Mouse (Mus musculus): ENCODE data around the gene Syvn1. TPM values are rescaled to one million over a fixed set of nuclear protein-coding genes. Genes with fewer than 3 reads are reported as not detected.

Syvn1 gene
- polyA plus RNA-seq, 1 experiment, result 24.3 TPM

DNA sequence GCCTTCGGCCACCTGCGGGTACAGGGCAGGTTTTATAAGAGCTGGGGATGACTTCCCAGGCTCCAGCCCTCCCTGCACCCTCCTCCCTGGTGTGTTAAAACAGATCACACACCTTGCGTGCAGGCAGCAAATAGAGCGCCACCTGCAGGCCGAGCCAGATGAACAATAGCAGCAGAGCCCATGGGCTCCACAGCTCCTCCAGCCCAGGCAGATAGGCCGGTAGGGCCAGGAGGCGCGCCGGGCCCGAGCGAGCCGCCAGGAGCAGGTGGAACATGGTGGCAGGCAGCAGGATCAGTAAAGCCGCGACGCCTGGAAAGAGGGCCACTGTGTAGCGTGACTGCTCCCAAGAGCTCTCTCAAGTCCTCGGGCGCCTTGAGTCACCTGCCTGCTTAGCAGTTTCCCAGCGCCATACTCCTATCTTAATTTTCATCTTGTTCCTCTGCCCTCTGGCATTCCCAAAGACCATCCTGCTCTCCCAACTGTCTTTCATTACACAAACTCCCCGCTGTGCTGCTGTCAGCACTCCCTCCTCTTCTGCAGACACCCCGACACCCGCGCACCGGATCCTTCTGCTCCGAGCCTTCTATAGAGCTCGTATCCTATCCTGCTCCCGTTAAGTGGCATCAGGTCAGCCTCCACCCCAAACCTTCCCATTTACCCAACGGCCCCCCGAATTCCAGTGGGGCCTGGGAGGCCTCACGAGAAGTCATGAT, 20.8 kb downstream of the Syvn1 start:
- no peak for TF ChIP-seq MAX (IDR thresholded peaks at IDR 0.05; ENCODE audit: low read depth)
- TF ChIP-seq POLR2AphosphoS2 (IDR thresholded peaks at IDR 0.05; ENCODE audit: insufficient read length, low read depth), result peak; percentile 83
- TF ChIP-seq E2F4 (IDR thresholded peaks at IDR 0.05; ENCODE audit: insufficient read depth), result no peak
- no peak for TF ChIP-seq CEBPB (IDR thresholded peaks at IDR 0.05; ENCODE audit: insufficient read depth, poor library complexity, severe bottlenecking)
- no peak for TF ChIP-seq MYOG (IDR thresholded peaks at IDR 0.05; ENCODE audit: control insufficient read depth in 1 of 3, insufficient read depth in 1 of 3, insufficient read length in 2 of 3, low read depth in 2 of 3)
- H3K36me3 ChIP-seq (ENCODE audit: control insufficient read depth, insufficient read depth), result no peaks in the 10 kb centered on the region
- peaks cover 18% of the 10 kb centered on the region for H3K79me2 ChIP-seq (ENCODE audit: control insufficient read depth, insufficient read depth)
- H3K27me3 ChIP-seq (ENCODE audit: control insufficient read depth, insufficient read depth, insufficient read length), result no peaks in the 10 kb centered on the region
- H3K4me2 ChIP-seq (ENCODE audit: low read depth), result peak overlapping the region; percentile 99
- H3ac ChIP-seq (ENCODE audit: control insufficient read depth, insufficient read length), result peak overlapping the region; percentile 17
- peak overlapping the region; percentile 41 for H3K4me3 ChIP-seq

DNA sequence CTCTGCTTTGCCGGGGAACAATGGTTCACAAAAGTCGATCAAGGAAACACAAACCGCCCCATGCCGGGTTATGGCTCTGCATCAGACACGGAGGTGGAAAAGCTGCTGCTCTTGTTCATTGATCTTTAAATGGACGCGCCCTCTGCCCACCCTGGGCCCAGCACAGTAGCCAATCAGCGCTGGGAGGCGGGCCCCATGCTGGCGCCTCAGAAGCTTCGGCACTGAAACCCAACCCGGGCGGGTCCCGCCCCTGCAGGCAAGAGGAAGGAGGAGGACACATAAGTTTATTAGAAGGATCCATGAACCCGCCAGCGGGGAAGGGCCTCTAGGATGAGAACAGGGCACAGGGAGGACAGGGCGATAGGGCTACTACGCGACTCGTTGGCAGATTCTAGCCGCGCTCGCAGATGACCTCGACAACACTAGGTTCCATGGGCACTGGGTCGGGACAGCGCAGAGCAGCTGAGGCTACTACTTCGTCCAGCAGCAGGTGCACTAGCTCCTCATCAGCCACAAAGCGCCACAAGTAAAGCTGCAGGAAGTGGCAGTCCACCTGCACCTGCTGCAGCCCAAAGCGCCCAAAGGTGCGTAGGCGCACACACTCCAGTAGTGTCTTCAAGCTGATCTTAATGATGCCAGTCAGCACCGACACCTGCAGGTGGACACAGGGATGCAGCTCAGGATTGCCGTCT, 21.5 kb downstream of the Syvn1 start, which contains the start of gene Tm7sf2:
Gene Tm7sf2 (minus strand): TSS at position 650 of the 692 bp plus-strand sequence.
- no peaks in the 10 kb centered on the region for H3K27me3 ChIP-seq (ENCODE audit: control insufficient read depth, insufficient read depth, insufficient read length)
- H3K4me2 ChIP-seq (ENCODE audit: low read depth), result peak within 1 kb of the TSS; percentile 99
- H3K36me3 ChIP-seq (ENCODE audit: control insufficient read depth, insufficient read depth), result no peaks in the 10 kb centered on the region
- TF ChIP-seq POLR2A (IDR thresholded peaks at IDR 0.05; ENCODE audit: insufficient read length, low read depth) (no peak), TCF12 (IDR thresholded peaks at IDR 0.05; ENCODE audit: insufficient read depth, poor library complexity, severe bottlenecking) (no peak), POLR2AphosphoS2 (IDR thresholded peaks at IDR 0.05; ENCODE audit: insufficient read length, low read depth) (peak; percentile 16), SRF (IDR thresholded peaks at IDR 0.05; ENCODE audit: control insufficient read depth, insufficient read length, low read depth) (no peak), REST (IDR thresholded peaks at IDR 0.05; ENCODE audit: insufficient read depth, insufficient read length) (no peak), TCF3 (IDR thresholded peaks at IDR 0.05; ENCODE audit: insufficient read length, low read depth) (no peak), CEBPB (IDR thresholded peaks at IDR 0.05; ENCODE audit: insufficient read depth, poor library complexity, severe bottlenecking) (no peak), MYOG (IDR thresholded peaks at IDR 0.05; ENCODE audit: control insufficient read depth in 1 of 3, insufficient read depth in 1 of 3, insufficient read length in 2 of 3, low read depth in 2 of 3) (peak in 2 of 3 experiments; percentile 38 to 42), MYOD1 (IDR thresholded peaks at IDR 0.05; ENCODE audit: control insufficient read depth in 1 of 3, insufficient read length in 2 of 3, low read depth in 2 of 3) (peak in 1 of 3 experiments; percentile 43), E2F4 (IDR thresholded peaks at IDR 0.05; ENCODE audit: insufficient read depth) (peak; percentile 75)
- peaks cover 11% of the 10 kb centered on the region for H3K79me2 ChIP-seq (ENCODE audit: control insufficient read depth, insufficient read depth)
- H3K4me3 ChIP-seq, result peak within 1 kb of the TSS; percentile 41
- H3ac ChIP-seq (ENCODE audit: control insufficient read depth, insufficient read length), result peak within 1 kb of the TSS; percentile 17

DNA sequence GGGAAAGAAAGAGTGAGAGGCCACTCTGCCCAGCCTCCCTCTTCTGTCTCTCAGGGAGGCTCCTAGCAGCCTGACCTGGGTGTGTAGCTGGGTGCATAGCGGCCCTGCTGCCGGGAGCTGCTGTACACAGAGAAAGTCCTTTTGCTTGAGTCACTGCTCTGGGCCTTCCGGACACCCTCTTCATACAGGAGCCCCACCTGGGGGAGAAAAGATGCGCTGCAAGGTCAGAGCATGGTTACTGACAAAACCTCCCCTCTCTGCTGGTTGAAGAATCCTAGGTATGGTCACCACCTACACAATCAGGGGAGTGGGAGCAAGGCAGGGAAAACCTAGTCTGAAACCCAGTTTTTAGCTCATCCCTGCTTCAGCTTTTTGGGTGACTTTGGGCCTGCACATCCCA, 22.6 kb downstream of the Syvn1 start:
- TF ChIP-seq MAX (IDR thresholded peaks at IDR 0.05; ENCODE audit: low read depth), result no peak
- no peak for TF ChIP-seq REST (IDR thresholded peaks at IDR 0.05; ENCODE audit: insufficient read depth, insufficient read length)
- no peak for TF ChIP-seq CEBPB (IDR thresholded peaks at IDR 0.05; ENCODE audit: insufficient read depth, poor library complexity, severe bottlenecking)
- no peak for TF ChIP-seq USF1 (IDR thresholded peaks at IDR 0.05; ENCODE audit: low read depth)
- no peak for TF ChIP-seq SRF (IDR thresholded peaks at IDR 0.05; ENCODE audit: control insufficient read depth, insufficient read length, low read depth)
- TF ChIP-seq E2F4 (IDR thresholded peaks at IDR 0.05; ENCODE audit: insufficient read depth), result no peak
- TF ChIP-seq POLR2A (IDR thresholded peaks at IDR 0.05; ENCODE audit: insufficient read length, low read depth), result no peak
- TF ChIP-seq MYOD1 (IDR thresholded peaks at IDR 0.05; ENCODE audit: control insufficient read depth in 1 of 3, insufficient read length in 2 of 3, low read depth in 2 of 3), result no peak
- no peak for TF ChIP-seq TCF3 (IDR thresholded peaks at IDR 0.05; ENCODE audit: insufficient read length, low read depth)
- no peak for TF ChIP-seq POLR2AphosphoS2 (IDR thresholded peaks at IDR 0.05; ENCODE audit: insufficient read length, low read depth)
- no peak for TF ChIP-seq MYOG (IDR thresholded peaks at IDR 0.05; ENCODE audit: control insufficient read depth in 1 of 3, insufficient read depth in 1 of 3, insufficient read length in 2 of 3, low read depth in 2 of 3)
- no peak for TF ChIP-seq TCF12 (IDR thresholded peaks at IDR 0.05; ENCODE audit: insufficient read depth, poor library complexity, severe bottlenecking)
- H3ac ChIP-seq (ENCODE audit: control insufficient read depth, insufficient read length), result no peak overlapping the region
- no peak overlapping the region for H3K4me2 ChIP-seq (ENCODE audit: low read depth)
- peaks cover 5% of the 10 kb centered on the region for H3K79me2 ChIP-seq (ENCODE audit: control insufficient read depth, insufficient read depth)
- H3K27me3 ChIP-seq (ENCODE audit: control insufficient read depth, insufficient read depth, insufficient read length), result no peaks in the 10 kb centered on the region
- peaks cover 3% of the 10 kb centered on the region for H3K36me3 ChIP-seq (ENCODE audit: control insufficient read depth, insufficient read depth)
- no peak overlapping the region for H3K4me3 ChIP-seq

DNA sequence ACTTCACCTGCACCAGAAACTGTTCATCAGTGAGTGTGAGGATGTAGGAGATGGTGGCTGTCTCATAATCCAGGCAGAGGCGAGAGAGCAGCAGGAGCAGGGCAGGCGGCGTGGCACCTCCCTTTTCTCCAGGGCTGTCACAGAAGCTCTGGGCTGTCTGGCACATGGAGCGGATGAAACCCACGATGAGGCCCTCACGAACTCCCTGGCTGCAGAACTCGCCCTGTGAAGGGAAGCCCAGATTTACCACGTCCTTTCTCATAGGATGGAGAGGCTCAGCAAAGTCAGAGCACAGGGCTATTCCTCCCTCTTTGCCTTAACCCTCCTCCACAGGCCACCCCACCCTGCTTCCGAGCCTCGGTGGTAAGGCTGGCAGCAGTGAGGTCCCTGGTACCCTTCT, 23.5 kb downstream of the Syvn1 start:
- Histone ChIP-seq H3K4me2 (ENCODE audit: low read depth) (no peak overlapping the region), H3K36me3 (ENCODE audit: control insufficient read depth, insufficient read depth) (peaks cover 3% of the 10 kb centered on the region), H3K27me3 (ENCODE audit: control insufficient read depth, insufficient read depth, insufficient read length) (no peaks in the 10 kb centered on the region), H3K79me2 (ENCODE audit: control insufficient read depth, insufficient read depth) (peaks cover 5% of the 10 kb centered on the region), H3K4me3 (no peak overlapping the region), H3ac (ENCODE audit: control insufficient read depth, insufficient read length) (no peak overlapping the region)
- no peak for TF ChIP-seq POLR2AphosphoS2 (IDR thresholded peaks at IDR 0.05; ENCODE audit: insufficient read length, low read depth)
- TF ChIP-seq TCF3 (IDR thresholded peaks at IDR 0.05; ENCODE audit: insufficient read length, low read depth), result no peak
- TF ChIP-seq CEBPB (IDR thresholded peaks at IDR 0.05; ENCODE audit: insufficient read depth, poor library complexity, severe bottlenecking), result no peak
- TF ChIP-seq POLR2A (IDR thresholded peaks at IDR 0.05; ENCODE audit: insufficient read length, low read depth), result no peak
- no peak for TF ChIP-seq E2F4 (IDR thresholded peaks at IDR 0.05; ENCODE audit: insufficient read depth)
- no peak for TF ChIP-seq REST (IDR thresholded peaks at IDR 0.05; ENCODE audit: insufficient read depth, insufficient read length)
- no peak for TF ChIP-seq MAX (IDR thresholded peaks at IDR 0.05; ENCODE audit: low read depth)
- no peak for TF ChIP-seq USF1 (IDR thresholded peaks at IDR 0.05; ENCODE audit: low read depth)
- no peak for TF ChIP-seq MYOG (IDR thresholded peaks at IDR 0.05; ENCODE audit: control insufficient read depth in 1 of 3, insufficient read depth in 1 of 3, insufficient read length in 2 of 3, low read depth in 2 of 3)
